Mouse (Mus musculus): ENCODE measurements around the gene Erc1. TPM values are rescaled to one million over a fixed set of nuclear protein-coding genes. Genes with fewer than 3 reads are reported as not detected.
A peak's percentile ranks its signal among the peaks of the same experiment; 100 is the strongest.

Gene Erc1
- total RNA-seq, 2 experiments from 2014 or later, result 26.1 to 31.7 TPM

GRCm38 (mm10) chr6:119808726-119809505 is 39.1 kb downstream of the Erc1 start:
- DNase-seq (ENCODE audit: low spot score), result no peak

- DNase-seq (ENCODE audit: low spot score), result no peak
Observed at GRCm38 (mm10) chr6:119803239-119803638, 44.7 kb downstream of the Erc1 start.

GRCm38 (mm10) chr6:119796911-119797486 is 51.0 kb downstream of the Erc1 start:
- no peak for DNase-seq (ENCODE audit: low spot score)

- DNase-seq (ENCODE audit: low spot score), result no peak
Observed at GRCm38 (mm10) chr6:119796291-119796690, 51.7 kb downstream of the Erc1 start.

GRCm38 (mm10) chr6:119792562-119792961 is 55.4 kb downstream of the Erc1 start:
- DNase-seq (ENCODE audit: low spot score), result peak; percentile 64

- DNase-seq (ENCODE audit: low spot score), result no peak
Observed at GRCm38 (mm10) chr6:119782416-119782815, 65.6 kb downstream of the Erc1 start.

- DNase-seq (ENCODE audit: low spot score), result no peak
Observed at GRCm38 (mm10) chr6:119781109-119781508, 66.9 kb downstream of the Erc1 start.

GRCm38 (mm10) chr6:119768778-119769177 is 79.2 kb downstream of the Erc1 start:
- DNase-seq (ENCODE audit: low spot score), result no peak

- no peak for DNase-seq (ENCODE audit: low spot score)
Observed at GRCm38 (mm10) chr6:119764355-119764754, 83.6 kb downstream of the Erc1 start.

GRCm38 (mm10) chr6:119759866-119760265 is 88.1 kb downstream of the Erc1 start:
- DNase-seq (ENCODE audit: low spot score), result no peak

GRCm38 (mm10) chr6:119758490-119758889 is 89.5 kb downstream of the Erc1 start:
- DNase-seq (ENCODE audit: low spot score), result no peak

GRCm38 (mm10) chr6:119757796-119758195 is 90.2 kb downstream of the Erc1 start:
- DNase-seq (ENCODE audit: low spot score), result no peak

- DNase-seq (ENCODE audit: low spot score), result no peak
Observed at GRCm38 (mm10) chr6:119755866-119756265, 92.1 kb downstream of the Erc1 start.

- DNase-seq (ENCODE audit: low spot score), result no peak
Observed at GRCm38 (mm10) chr6:119749093-119749635, 98.8 kb downstream of the Erc1 start.

- no peak for DNase-seq (ENCODE audit: low spot score)
Observed at GRCm38 (mm10) chr6:119741861-119742260, 106.1 kb downstream of the Erc1 start.

GRCm38 (mm10) chr6:119740541-119740940 is 107.4 kb downstream of the Erc1 start:
- no peak for DNase-seq (ENCODE audit: low spot score)

- no peak for DNase-seq (ENCODE audit: low spot score)
Observed at GRCm38 (mm10) chr6:119738638-119739375, 109.2 kb downstream of the Erc1 start.

- no peak for DNase-seq (ENCODE audit: low spot score)
Observed at GRCm38 (mm10) chr6:119737716-119738115, 110.3 kb downstream of the Erc1 start.

GRCm38 (mm10) chr6:119735937-119736336 is 112.0 kb downstream of the Erc1 start:
- no peak for DNase-seq (ENCODE audit: low spot score)

GRCm38 (mm10) chr6:119731155-119731554 is 116.8 kb downstream of the Erc1 start:
- DNase-seq (ENCODE audit: low spot score), result no peak

GRCm38 (mm10) chr6:119715234-119715633 is 132.7 kb downstream of the Erc1 start:
- DNase-seq (ENCODE audit: low spot score), result no peak

GRCm38 (mm10) chr6:119713961-119714360 is 134.0 kb downstream of the Erc1 start:
- peak; percentile 13 for DNase-seq (ENCODE audit: low spot score)
